Mouse (Mus musculus) stomach, adult 2 months (tissue): ENCODE results near the gene Rnf31. TPM values are rescaled to one million over a fixed set of nuclear protein-coding genes. Genes with fewer than 3 reads are reported as not detected.

Experiments used
- polyA plus RNA-seq: library from polyadenylated mRNA; depleted of rRNA; stranded (reverse); fragments of >200 nt; gene quantifications from 2 replicates; pipeline ENCODE4 v1.2.3, GENCODE M21; 2012; rRNA removed

Rnf31 gene
- polyA plus RNA-seq = 14.6 and 15.8 TPM in 2 replicates

GRCm38 (mm10) chr14:55591331-55591891, at the start of gene Rnf31:
Rnf31 (plus strand) TSS chr14:55591708.

GRCm38 (mm10) chr14:55559799-55560201, 31.7 kb upstream of the Rnf31 start, which contains the start of gene Dcaf11:
Dcaf11 (plus strand) TSS chr14:55560006.

GRCm38 (mm10) chr14:55560202-55561073, 31.1 kb upstream of the Rnf31 start, which contains the start of gene A730061H03Rik:
A730061H03Rik (minus strand) TSS chr14:55560406.

GRCm38 (mm10) chr14:55575302-55575701, 16.2 kb upstream of the Rnf31 start, which contains the start of gene Fitm1:
Fitm1 (plus strand) TSS chr14:55575617.

GRCm38 (mm10) chr14:55577871-55578667, 13.4 kb upstream of the Rnf31 start, which contains the start of gene Psme1:
Psme1 (plus strand) TSS chr14:55578123.

GRCm38 (mm10) chr14:55584702-55585565, 6.6 kb upstream of the Rnf31 start, which contains the start of gene Emc9:
Emc9 (minus strand) TSS chr14:55585302.

GRCm38 (mm10) chr14:55590748-55591330, 669 bp upstream of the Rnf31 start, which contains the start of gene Psme2:
Psme2 (minus strand) TSS chr14:55591113.

GRCm38 (mm10) chr14:55603271-55603632, 11.7 kb downstream of the Rnf31 start, which contains the start of gene Irf9:
Irf9 (plus strand) TSS chr14:55603571.

GRCm38 (mm10) chr14:55617822-55618221, 26.3 kb downstream of the Rnf31 start, which contains the start of gene Rec8:
Rec8 (plus strand) TSS chr14:55618037.

GRCm38 (mm10) chr14:55635523-55636007, 44.1 kb downstream of the Rnf31 start, which contains the start of gene Ipo4:
Ipo4 (minus strand) TSS chr14:55635957.

GRCm38 (mm10) chr14:55637795-55638194, 46.3 kb downstream of the Rnf31 start, which contains the start of gene Gm49378:
Gm49378 (minus strand) TSS chr14:55637895.

GRCm38 (mm10) chr14:55643060-55643907, 51.8 kb downstream of the Rnf31 start, which contains the start of gene Tm9sf1:
Tm9sf1 (minus strand) TSS chr14:55643806.

GRCm38 (mm10) chr14:55649884-55650283, 58.4 kb downstream of the Rnf31 start, which contains the start of gene Tssk4:
Tssk4 (plus strand) TSS chr14:55650184.

Other genes starting within 250 kb of the Rnf31 start
- 9.0 and 9.5 TPM in 2 replicates for gene Dhrs4, start 113.0 kb upstream of the Rnf31 start, polyA plus RNA-seq
- 0.84 and 1.7 TPM in 2 replicates for gene Carmil3, start 101.1 kb upstream of the Rnf31 start, polyA plus RNA-seq
- 0.02 and 0.04 TPM in 2 replicates for gene Cpne6, start 81.3 kb upstream of the Rnf31 start, polyA plus RNA-seq
- gene Nrl, start 66.7 kb upstream of the Rnf31 start, polyA plus RNA-seq = not detected in 2 replicates
- gene Pck2, start 51.4 kb upstream of the Rnf31 start, polyA plus RNA-seq = 9.6 and 12.0 TPM in 2 replicates
- 34.1 and 39.6 TPM in 2 replicates for gene Dcaf11, start 31.7 kb upstream of the Rnf31 start, polyA plus RNA-seq
- 0.36 and 0.43 TPM in 2 replicates for gene A730061H03Rik, start 31.3 kb upstream of the Rnf31 start, polyA plus RNA-seq
- 5.4 and 7.6 TPM in 2 replicates for gene Fitm1, start 16.1 kb upstream of the Rnf31 start, polyA plus RNA-seq
- gene Psme1, start 13.6 kb upstream of the Rnf31 start, polyA plus RNA-seq = 18.6 and 20.4 TPM in 2 replicates
- gene Emc9, start 6.4 kb upstream of the Rnf31 start, polyA plus RNA-seq = 8.2 and 12.0 TPM in 2 replicates
- gene Psme2, start 595 bp upstream of the Rnf31 start, polyA plus RNA-seq = 20.5 and 26.3 TPM in 2 replicates
- gene Irf9, start 11.9 kb downstream of the Rnf31 start, polyA plus RNA-seq = 20.0 and 20.2 TPM in 2 replicates
- 4.1 and 5.4 TPM in 2 replicates for gene Rec8, start 26.3 kb downstream of the Rnf31 start, polyA plus RNA-seq
- gene Ipo4, start 44.2 kb downstream of the Rnf31 start, polyA plus RNA-seq = 31.9 and 34.9 TPM in 2 replicates
- 8.5 and 8.6 TPM in 2 replicates for gene Gm49378, start 46.2 kb downstream of the Rnf31 start, polyA plus RNA-seq
- gene Tm9sf1, start 52.1 kb downstream of the Rnf31 start, polyA plus RNA-seq = 55.0 and 58.0 TPM in 2 replicates
- gene Tssk4, start 58.5 kb downstream of the Rnf31 start, polyA plus RNA-seq = 0.38 and 0.49 TPM in 2 replicates
- gene Mdp1, start 68.8 kb downstream of the Rnf31 start, polyA plus RNA-seq = 6.8 and 7.4 TPM in 2 replicates
- 3.7 and 4.7 TPM in 2 replicates for gene Gmpr2, start 80.2 kb downstream of the Rnf31 start, polyA plus RNA-seq
- 167 and 187 TPM in 2 replicates for gene Nedd8, start 80.4 kb downstream of the Rnf31 start, polyA plus RNA-seq
- gene Tinf2, start 90.1 kb downstream of the Rnf31 start, polyA plus RNA-seq = 3.1 and 4.4 TPM in 2 replicates
- gene Tgm1, start 122.2 kb downstream of the Rnf31 start, polyA plus RNA-seq = 29.4 and 45.8 TPM in 2 replicates
- 24.3 and 27.3 TPM in 2 replicates for gene Rabggta, start 130.6 kb downstream of the Rnf31 start, polyA plus RNA-seq
- gene Dhrs1, start 154.0 kb downstream of the Rnf31 start, polyA plus RNA-seq = 50.3 and 51.5 TPM in 2 replicates
- 5.8 and 6.9 TPM in 2 replicates for gene Nop9, start 154.0 kb downstream of the Rnf31 start, polyA plus RNA-seq
- gene Cideb, start 166.8 kb downstream of the Rnf31 start, polyA plus RNA-seq = 16.4 and 17.4 TPM in 2 replicates
- gene Ltb4r2, start 169.7 kb downstream of the Rnf31 start, polyA plus RNA-seq = 5.8 and 10.2 TPM in 2 replicates
- gene Ltb4r1, start 174.3 kb downstream of the Rnf31 start, polyA plus RNA-seq = 5.6 and 10.4 TPM in 2 replicates
- gene Adcy4, start 192.4 kb downstream of the Rnf31 start, polyA plus RNA-seq = 8.0 and 9.3 TPM in 2 replicates
- 16.6 and 17.9 TPM in 2 replicates for gene Ripk3, start 197.2 kb downstream of the Rnf31 start, polyA plus RNA-seq
- 13.1 and 15.8 TPM in 2 replicates for gene Nfatc4, start 231.4 kb downstream of the Rnf31 start, polyA plus RNA-seq